Mouse (Mus musculus) erythroblast, embryonic 14.5 days (primary cell): ENCODE measurements around the gene Smad5. TPM values are rescaled to one million over a fixed set of nuclear protein-coding genes. Genes with fewer than 3 reads are reported as not detected.
A peak's percentile ranks its signal among the peaks of the same experiment; 100 is the strongest.

Experiments used
- H3K27me3 ChIP-seq: 2 replicates; pipeline ENCODE4 v1.6.1; 2012; ENCODE audit warnings: inconsistent platforms; ENCODE audit not compliant: control insufficient read depth
- H3K36me3 ChIP-seq: 2 replicates; pipeline ENCODE4 v1.6.1; 2012; ENCODE audit warnings: mild to moderate bottlenecking, inconsistent platforms; ENCODE audit not compliant: control insufficient read depth
- H3K4me1 ChIP-seq: 2 replicates; pipeline ENCODE4 v1.6.1; 2012; ENCODE audit warnings: inconsistent platforms; ENCODE audit not compliant: control insufficient read depth
- H3K4me3 ChIP-seq: replicated peaks from 2 replicates; pipeline ENCODE3; 2012; ENCODE audit warnings: moderate library complexity, mild to moderate bottlenecking, inconsistent platforms
- H3K9me3 ChIP-seq: 2 replicates; pipeline ENCODE4 v1.6.1; 2012; ENCODE audit warnings: low read length, inconsistent platforms, mixed read lengths; ENCODE audit not compliant: control insufficient read depth
- GATA1 ChIP-seq: IDR thresholded peaks from 2 replicates; pipeline ENCODE4 v1.6.1; 2012; ENCODE audit warnings: low read length, inconsistent platforms, mixed read lengths
- TAL1 ChIP-seq: IDR thresholded peaks from 3 replicates; pipeline ENCODE4 v1.6.1; 2012; ENCODE audit warnings: low read length, inconsistent platforms, mixed read lengths
- polyA plus RNA-seq: library from polyadenylated mRNA; stranded (reverse); fragments of >175 nt; gene quantifications from 2 replicates; pipeline ENCODE4 v1.2.3, GENCODE M21; 2012

The Smad5 gene
- 0.01 TPM in 1 of 2 replicates, not detected in the other for polyA plus RNA-seq

GRCm38 (mm10) chr13:56702469-56703221 is at the start of gene Smad5:
TSS of gene Smad5 (plus strand) at chr13:56703010.
- Histone ChIP-seq H3K4me1 (peaks cover 21% of the 10 kb centered on the region), H3K27me3 (no peaks in the 10 kb centered on the region), H3K4me3 (peak within 1 kb of the TSS; percentile 72), H3K36me3 (peaks cover 5% of the 10 kb centered on the region), H3K9me3 (0 out of 2 replicates have a peak, but pooled peaks cover 2% of the 10 kb centered on the region)
- no peak for TF ChIP-seq TAL1
- TF ChIP-seq GATA1, result no peak

GRCm38 (mm10) chr13:56654176-56654575 is 48.6 kb upstream of the Smad5 start:
- H3K4me1 ChIP-seq, result no peaks in the 10 kb centered on the region
- H3K36me3 ChIP-seq, result no peaks in the 10 kb centered on the region
- no peaks in the 10 kb centered on the region for H3K27me3 ChIP-seq
- no peaks in the 10 kb centered on the region; the same call in 1 of the 2 replicates for H3K9me3 ChIP-seq
- no peak overlapping the region for H3K4me3 ChIP-seq
- TF ChIP-seq TAL1 (no peak), GATA1 (no peak)

- H3K36me3 ChIP-seq, result no peaks in the 10 kb centered on the region
- H3K4me3 ChIP-seq, result no peak overlapping the region
- H3K9me3 ChIP-seq, result no peaks in the 10 kb centered on the region; the same call in 1 of the 2 replicates
- TF ChIP-seq GATA1, result no peak
- no peak for TF ChIP-seq TAL1
- no peaks in the 10 kb centered on the region for H3K27me3 ChIP-seq
- H3K4me1 ChIP-seq, result no peaks in the 10 kb centered on the region
These were observed 44.8 kb upstream of the Smad5 start for GRCm38 (mm10) chr13:56657946-56658512.

- no peaks in the 10 kb centered on the region; the same call in 1 of the 2 replicates for H3K9me3 ChIP-seq
- H3K4me3 ChIP-seq, result no peak overlapping the region
- no peak for TF ChIP-seq GATA1
- TF ChIP-seq TAL1, result no peak
- H3K36me3 ChIP-seq, result no peaks in the 10 kb centered on the region
- no peaks in the 10 kb centered on the region for H3K4me1 ChIP-seq
- H3K27me3 ChIP-seq, result no peaks in the 10 kb centered on the region
These were observed 43.9 kb upstream of the Smad5 start for GRCm38 (mm10) chr13:56658931-56659330.

GRCm38 (mm10) chr13:56661914-56662621 is 40.7 kb upstream of the Smad5 start:
- Histone ChIP-seq H3K27me3 (no peaks in the 10 kb centered on the region), H3K4me3 (no peak overlapping the region), H3K9me3 (no peaks in the 10 kb centered on the region; the same call in 1 of the 2 replicates), H3K36me3 (no peaks in the 10 kb centered on the region), H3K4me1 (no peaks in the 10 kb centered on the region)
- TF ChIP-seq GATA1 (no peak), TAL1 (no peak)

GRCm38 (mm10) chr13:56664256-56665170 is 38.3 kb upstream of the Smad5 start:
- H3K4me1 ChIP-seq, result no peaks in the 10 kb centered on the region
- TF ChIP-seq TAL1, result no peak
- TF ChIP-seq GATA1, result no peak
- H3K27me3 ChIP-seq, result no peaks in the 10 kb centered on the region
- H3K4me3 ChIP-seq, result no peak overlapping the region
- H3K9me3 ChIP-seq, result no peaks in the 10 kb centered on the region
- H3K36me3 ChIP-seq, result no peaks in the 10 kb centered on the region

GRCm38 (mm10) chr13:56671206-56671605 is 31.6 kb upstream of the Smad5 start:
- Histone ChIP-seq H3K4me3 (no peak overlapping the region), H3K9me3 (no peaks in the 10 kb centered on the region)

GRCm38 (mm10) chr13:56677731-56678130 is 25.1 kb upstream of the Smad5 start:
- Histone ChIP-seq H3K4me1 (no peaks in the 10 kb centered on the region), H3K9me3 (no peaks in the 10 kb centered on the region), H3K36me3 (no peaks in the 10 kb centered on the region), H3K27me3 (no peaks in the 10 kb centered on the region), H3K4me3 (no peak overlapping the region)
- TF ChIP-seq GATA1 (no peak), TAL1 (no peak)

More at GRCm38 (mm10) chr13:56671206-56671605, 31.6 kb upstream of the Smad5 start:
- Histone ChIP-seq H3K4me1 (no peaks in the 10 kb centered on the region), H3K27me3 (no peaks in the 10 kb centered on the region), H3K36me3 (no peaks in the 10 kb centered on the region)
- TF ChIP-seq GATA1 (no peak), TAL1 (no peak)
